Mouse (Mus musculus) heart, postnatal 0 days (tissue): Measurements from ENCODE around the gene Topbp1.

ENCODE experiments used
- CTCF ChIP-seq: IDR thresholded peaks from 2 replicates; pipeline ENCODE4 v1.5.1; 2016; ENCODE audit warnings: antibody characterized with exemption, control low read depth, low read depth
- EP300 ChIP-seq: IDR thresholded peaks from 2 replicates; pipeline ENCODE4 v1.6.1; 2016; ENCODE audit warnings: antibody characterized with exemption, low read depth

GRCm38 (mm10) chr9:103347045-103347444 is 42.0 kb downstream of the Topbp1 start:
- TF ChIP-seq EP300 (no peak), CTCF (no peak)
